Mouse (Mus musculus) midbrain, embryonic 11.5 days (tissue): Measurements from ENCODE around the gene Actr1a. TPM values are rescaled to one million over a fixed set of nuclear protein-coding genes. Genes with fewer than 3 reads are reported as not detected.

Experiments used
- ATAC-seq: fragments of 200-750 bp; cut with Nextera tagmentation; 2 replicates; pipeline ENCODE4 v1.8.0; 2017; ENCODE audit warnings: moderate TSS enrichment, moderate library complexity; ENCODE audit not compliant: low FRiP score
- DNase-seq: peaks from one replicate; pipeline ENCODE4 v3.0.0; 2015; ENCODE audit warnings: low spot score; ENCODE audit errors: missing footprints
- H3K27ac ChIP-seq: fragments of 300-500 bp; sonication (generic); 2 replicates; pipeline ENCODE4 v1.5.1; 2014; ENCODE audit warnings: low read depth, low read length
- H3K27me3 ChIP-seq: fragments of 300-500 bp; sonication (generic); 2 replicates; pipeline ENCODE4 v1.6.1; 2014; ENCODE audit warnings: mild to moderate bottlenecking, low read length, moderate library complexity, mixed read lengths; ENCODE audit not compliant: control insufficient read depth, insufficient read depth
- H3K36me3 ChIP-seq: fragments of 300-500 bp; sonication (generic); 2 replicates; pipeline ENCODE4 v1.6.1; 2014; ENCODE audit warnings: mild to moderate bottlenecking, low read length, moderate library complexity, mixed read lengths; ENCODE audit not compliant: control insufficient read depth, insufficient read depth
- H3K4me1 ChIP-seq: fragments of 300-500 bp; sonication (generic); 2 replicates; pipeline ENCODE4 v1.6.1; 2014; ENCODE audit warnings: low read length; ENCODE audit not compliant: control insufficient read depth, insufficient read depth
- H3K4me2 ChIP-seq: fragments of 300-500 bp; sonication (generic); 2 replicates; pipeline ENCODE4 v1.6.1; 2014; ENCODE audit warnings: mild to moderate bottlenecking, moderate library complexity
- H3K4me3 ChIP-seq: fragments of 300-500 bp; sonication (generic); 2 replicates; pipeline ENCODE4 v1.5.1; 2014; ENCODE audit warnings: low read depth, low read length
- H3K9ac ChIP-seq: fragments of 300-500 bp; sonication (generic); 2 replicates; pipeline ENCODE4 v1.6.1; 2014; ENCODE audit warnings: low read length
- H3K9me3 ChIP-seq: fragments of 300-500 bp; sonication (generic); 2 replicates; pipeline ENCODE4 v1.6.1; 2016; ENCODE audit warnings: low read length; ENCODE audit not compliant: control insufficient read depth
- WGBS: fragments of 180-500 bp; shearing (Covaris S2); extraction: QIAGEN DNeasy Blood & Tissue Kit; methylation state at CpG from one replicate; pipeline ENCODE4 v1.1.7; 2014; 5-methylcytosine and 5-hydroxymethylcytosine counted together
- polyA plus RNA-seq: library from polyadenylated mRNA; unstranded; fragments of >200 nt; fragmentation: Nextera tagmentation; extraction: Ambion mirVana; gene quantifications from 2 replicates; pipeline ENCODE4 v1.2.1, GENCODE M21; 2014

Actr1a gene
- polyA plus RNA-seq, 1 experiment from 2014 or later, result 228 TPM

- Histone ChIP-seq H3K4me1 (peaks cover 28% of the 10 kb centered on the region), H3K4me3 (peak overlapping the region; percentile 89), H3K9ac (no peak overlapping the region), H3K4me2 (peak overlapping the region; percentile 79), H3K36me3 (peaks cover 2% of the 10 kb centered on the region; the same call in 1 of the 2 replicates), H3K27me3 (no peaks in the 10 kb centered on the region), H3K27ac (no peak overlapping the region), H3K9me3 (no peaks in the 10 kb centered on the region)
- ATAC-seq (no peak), DNase-seq (peak; percentile 85)
- 15% methylated on average over 8 of the region's 8 CpGs for WGBS
These were observed 561 bp upstream of the Actr1a start for GRCm38 (mm10) chr19:46396109-46396508.

DNA sequence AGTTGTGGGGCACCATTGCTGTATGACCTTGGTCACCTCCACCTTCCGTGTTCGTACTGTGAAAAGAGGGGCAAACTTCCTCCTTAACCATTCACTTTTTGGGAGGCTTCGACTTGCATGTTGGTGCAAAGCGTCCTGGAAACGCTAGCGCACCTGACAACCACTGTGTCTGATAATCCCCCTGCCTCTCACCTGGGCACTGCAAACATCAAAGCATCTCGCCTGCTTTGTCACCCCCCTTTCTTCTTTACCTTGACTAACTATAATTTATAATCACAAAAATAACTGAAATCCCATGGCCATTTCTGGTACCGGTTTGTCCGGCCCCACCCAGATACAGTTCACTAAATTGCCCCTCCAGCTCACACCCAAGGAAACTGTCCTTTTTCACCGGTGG is 838 bp downstream of the Actr1a start:
- Histone ChIP-seq H3K27ac (no peak overlapping the region), H3K9ac (peak overlapping the region; percentile 34), H3K9me3 (no peaks in the 10 kb centered on the region), H3K4me1 (peaks cover 28% of the 10 kb centered on the region), H3K4me2 (peak overlapping the region; percentile 79), H3K36me3 (no peaks in the 10 kb centered on the region), H3K27me3 (no peaks in the 10 kb centered on the region), H3K4me3 (peak overlapping the region; percentile 89)
- DNase-seq (peak; percentile 84), ATAC-seq (no peak)
- 12% methylated on average over 10 of the region's 10 CpGs for WGBS

DNA sequence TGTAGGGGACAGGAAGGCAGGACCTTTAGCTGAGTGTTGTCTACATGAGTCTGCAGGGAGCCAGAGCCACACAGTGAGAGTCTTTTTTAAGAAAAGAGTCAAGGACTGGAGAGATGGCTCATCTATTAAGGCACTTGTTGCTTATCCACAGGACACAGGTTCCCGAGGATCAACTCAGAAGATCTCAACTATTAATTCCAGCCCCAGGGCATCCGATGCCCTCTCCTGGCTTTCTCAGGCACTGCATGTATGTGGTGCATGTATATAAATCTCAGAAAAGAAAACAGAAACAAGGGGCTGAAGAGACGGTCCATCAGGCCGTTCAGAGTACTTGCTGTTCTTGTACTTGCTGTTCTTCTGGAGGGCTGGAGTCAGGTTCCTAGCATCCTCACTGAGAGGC is 3.5 kb downstream of the Actr1a start:
- DNase-seq (peak; percentile 87), ATAC-seq (no peak)
- Histone ChIP-seq H3K4me3 (no peak overlapping the region), H3K4me2 (no peak overlapping the region), H3K4me1 (peaks cover 14% of the 10 kb centered on the region), H3K9me3 (no peaks in the 10 kb centered on the region), H3K27ac (no peak overlapping the region), H3K9ac (no peak overlapping the region), H3K36me3 (no peaks in the 10 kb centered on the region), H3K27me3 (no peaks in the 10 kb centered on the region)
- WGBS, result 40% methylated on average over 4 of the region's 4 CpGs

- H3K4me3 ChIP-seq, result no peak overlapping the region
- no peak overlapping the region for H3K27ac ChIP-seq
- peaks cover under 1% of the 10 kb centered on the region for H3K36me3 ChIP-seq
- H3K4me1 ChIP-seq, result peaks cover 10% of the 10 kb centered on the region
- no peaks in the 10 kb centered on the region for H3K27me3 ChIP-seq
- H3K4me2 ChIP-seq, result no peak overlapping the region
- DNase-seq (no peak), ATAC-seq (no peak)
- 84% methylated on average over 5 of the region's 5 CpGs for WGBS
- no peak overlapping the region for H3K9ac ChIP-seq
- no peaks in the 10 kb centered on the region for H3K9me3 ChIP-seq
These were observed 5.7 kb downstream of the Actr1a start for GRCm38 (mm10) chr19:46389872-46390271.

DNA sequence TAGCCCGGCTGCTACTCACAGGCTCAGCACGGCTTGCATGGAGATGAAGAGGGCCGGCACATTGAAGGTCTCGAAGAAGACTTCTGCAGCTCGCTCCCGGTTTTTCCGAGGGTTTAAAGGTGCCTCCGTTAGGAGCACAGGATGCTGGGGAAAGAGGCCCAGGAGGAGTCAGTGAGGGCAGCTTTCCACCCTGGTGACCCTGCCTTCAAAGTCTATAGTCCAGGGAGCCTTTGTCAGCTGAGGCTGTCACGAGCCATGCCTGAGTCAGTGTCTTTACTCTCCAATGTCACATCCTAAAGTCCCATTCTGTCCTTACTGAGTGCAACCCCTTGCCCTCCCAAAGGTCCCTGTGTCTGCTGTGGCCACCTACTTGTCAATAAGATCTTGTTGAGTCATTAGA is 13.3 kb downstream of the Actr1a start:
- no peaks in the 10 kb centered on the region for H3K9me3 ChIP-seq
- ATAC-seq (no peak), DNase-seq (no peak)
- no peaks in the 10 kb centered on the region for H3K27me3 ChIP-seq
- H3K36me3 ChIP-seq, result peaks cover 46% of the 10 kb centered on the region
- WGBS, result 89% methylated on average over 9 of the region's 9 CpGs
- no peak overlapping the region for H3K4me3 ChIP-seq
- H3K4me1 ChIP-seq, result no peaks in the 10 kb centered on the region
- H3K9ac ChIP-seq, result no peak overlapping the region
- no peak overlapping the region for H3K4me2 ChIP-seq
- H3K27ac ChIP-seq, result no peak overlapping the region

DNA sequence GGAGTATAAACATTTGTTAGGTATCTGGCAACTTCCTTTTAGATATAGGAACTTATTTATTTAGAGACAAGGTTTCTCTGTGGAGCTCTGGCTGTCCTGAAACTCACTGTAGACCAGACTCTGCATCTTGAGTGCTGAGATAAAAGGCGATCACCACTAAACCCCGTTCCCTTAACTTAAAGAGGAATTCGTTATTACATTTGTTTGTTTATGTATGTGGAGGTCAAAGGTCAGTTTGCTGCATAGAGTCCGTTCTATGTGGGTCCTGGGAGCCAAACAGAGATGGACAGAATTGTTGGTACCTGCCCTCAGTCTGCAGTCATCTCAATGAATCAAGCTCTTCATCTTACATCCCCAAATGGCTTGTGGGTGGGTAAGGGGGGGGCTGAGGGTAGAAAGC is 19.7 kb downstream of the Actr1a start:
- Histone ChIP-seq H3K4me3 (no peak overlapping the region), H3K27ac (no peak overlapping the region), H3K27me3 (no peaks in the 10 kb centered on the region), H3K9me3 (no peaks in the 10 kb centered on the region), H3K36me3 (peaks cover 19% of the 10 kb centered on the region), H3K4me1 (no peaks in the 10 kb centered on the region), H3K9ac (no peak overlapping the region), H3K4me2 (no peak overlapping the region)
- DNase-seq, result peak; percentile 83
- no peak for ATAC-seq
- WGBS, result 75% methylated on average over 4 of the region's 4 CpGs

- no peaks in the 10 kb centered on the region for H3K27me3 ChIP-seq
- no peak overlapping the region for H3K9ac ChIP-seq
- no peak overlapping the region for H3K4me2 ChIP-seq
- no peaks in the 10 kb centered on the region for H3K9me3 ChIP-seq
- peak; percentile 84 for DNase-seq
- no peak for ATAC-seq
- H3K27ac ChIP-seq, result no peak overlapping the region
- no peaks in the 10 kb centered on the region for H3K4me1 ChIP-seq
- no peak overlapping the region for H3K4me3 ChIP-seq
- WGBS, result 72% methylated on average over 5 of the region's 5 CpGs
- peaks cover 15% of the 10 kb centered on the region for H3K36me3 ChIP-seq
These were observed 20.1 kb downstream of the Actr1a start for GRCm38 (mm10) chr19:46375489-46375888.

DNA sequence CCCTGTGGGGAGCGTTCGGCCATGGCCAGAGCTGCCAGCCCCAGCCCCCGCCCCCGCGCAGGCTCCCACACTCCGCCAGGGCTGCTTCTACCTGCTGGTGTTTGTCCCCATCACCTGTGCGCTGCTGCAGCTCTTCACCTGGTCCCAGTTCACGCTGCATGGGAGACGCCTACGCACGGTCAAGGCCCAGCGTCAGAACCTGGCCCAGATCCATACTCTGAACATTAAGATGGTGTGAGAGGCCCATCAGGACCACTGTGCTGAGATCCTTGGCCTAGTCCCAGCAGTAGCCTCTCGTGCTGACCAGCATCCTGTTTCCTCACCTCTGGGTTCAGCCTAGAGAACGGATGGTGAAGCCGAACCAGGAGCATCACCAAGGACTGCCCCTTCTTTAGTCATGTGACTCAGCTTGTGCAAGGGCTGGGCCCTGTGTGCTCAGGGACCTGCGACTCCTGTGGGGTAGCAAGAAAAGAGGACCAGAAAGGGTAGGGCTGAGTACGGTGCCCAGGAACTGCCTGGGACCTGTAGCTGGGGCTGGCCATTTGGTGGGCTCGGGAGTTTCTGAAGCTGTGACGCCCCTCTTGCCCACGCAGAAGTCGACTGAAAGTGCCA is 21.0 kb downstream of the Actr1a start:
- no peak overlapping the region for H3K4me2 ChIP-seq
- H3K27me3 ChIP-seq, result no peaks in the 10 kb centered on the region
- no peak overlapping the region for H3K4me3 ChIP-seq
- no peak overlapping the region; the same call in 1 of the 2 replicates for H3K9ac ChIP-seq
- H3K9me3 ChIP-seq, result no peaks in the 10 kb centered on the region
- ATAC-seq (peak; percentile 35; the same call in 1 of the 2 replicates), DNase-seq (peak; percentile 84)
- no peaks in the 10 kb centered on the region for H3K4me1 ChIP-seq
- WGBS, result 39% methylated on average over 21 of the region's 21 CpGs
- H3K36me3 ChIP-seq, result peaks cover 13% of the 10 kb centered on the region
- H3K27ac ChIP-seq, result no peak overlapping the region

DNA sequence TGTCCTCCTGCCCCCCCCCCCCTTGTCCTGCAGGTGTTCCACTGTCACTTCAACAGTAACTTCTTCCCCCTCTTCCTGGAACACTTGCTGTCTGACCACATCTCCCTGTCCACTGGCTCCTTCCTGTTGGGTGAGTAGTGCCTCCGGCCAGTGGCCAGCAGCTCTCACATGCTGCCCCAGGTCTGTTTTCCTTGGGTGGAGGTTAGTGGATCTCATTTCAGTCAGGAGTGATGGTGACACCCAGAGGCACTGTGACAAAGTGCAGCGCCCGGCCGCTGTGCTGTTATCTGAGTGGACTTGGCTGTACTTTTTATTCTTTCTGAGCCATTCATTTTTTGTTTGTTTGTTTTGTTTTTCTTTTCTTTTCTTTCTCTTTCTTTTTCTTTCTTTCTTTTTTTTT is 26.3 kb downstream of the Actr1a start:
- H3K27me3 ChIP-seq, result no peaks in the 10 kb centered on the region
- no peak overlapping the region for H3K4me2 ChIP-seq
- no peaks in the 10 kb centered on the region for H3K9me3 ChIP-seq
- 38% methylated on average over 4 of the region's 4 CpGs for WGBS
- no peak overlapping the region for H3K9ac ChIP-seq
- no peak overlapping the region for H3K4me3 ChIP-seq
- H3K27ac ChIP-seq, result no peak overlapping the region
- H3K36me3 ChIP-seq, result no peaks in the 10 kb centered on the region
- ATAC-seq (no peak), DNase-seq (peak; percentile 88)
- no peaks in the 10 kb centered on the region for H3K4me1 ChIP-seq
